Mouse (Mus musculus) kidney, adult 2 months (tissue): ENCODE measurements around the gene Gxylt2. TPM values are rescaled to one million over a fixed set of nuclear protein-coding genes. Genes with fewer than 3 reads are reported as not detected.

Experiments
- DNase-seq: peaks from one replicate; pipeline ENCODE4 v3.0.0; 2021
- H3K27ac ChIP-seq: fragments of 200-500 bp; 2 replicates; pipeline ENCODE4 v1.5.1; 2012; ENCODE audit warnings: low read depth, low read length, control low read depth, inconsistent platforms; ENCODE audit not compliant: insufficient read depth
- H3K27me3 ChIP-seq: fragments of 200-500 bp; replicated peaks from 2 replicates; pipeline ENCODE4 v1.6.1; 2012; ENCODE audit warnings: mild to moderate bottlenecking, moderate library complexity, low read length, inconsistent platforms; ENCODE audit not compliant: control insufficient read depth, insufficient read depth
- H3K36me3 ChIP-seq: fragments of 200-500 bp; 2 replicates; pipeline ENCODE4 v1.6.1; 2012; ENCODE audit warnings: mild to moderate bottlenecking, moderate library complexity, low read length, inconsistent platforms; ENCODE audit not compliant: control insufficient read depth, insufficient read depth
- H3K4me1 ChIP-seq: fragments of 200-500 bp; 2 replicates; pipeline ENCODE4 v1.6.1; 2011; ENCODE audit warnings: low read length; ENCODE audit not compliant: control insufficient read depth, insufficient read depth
- H3K4me3 ChIP-seq: fragments of 200-500 bp; 2 replicates; pipeline ENCODE4 v1.5.1; 2011; ENCODE audit warnings: mild to moderate bottlenecking, low read depth, low read length, control low read depth; ENCODE audit not compliant: insufficient read depth
- CTCF ChIP-seq: fragments of 200-500 bp; conservative IDR thresholded peaks from 2 replicates; pipeline ENCODE4 v1.5.1; 2011; ENCODE audit warnings: low read depth, mild to moderate bottlenecking, control low read depth, low read length, moderate library complexity, mixed read lengths; ENCODE audit not compliant: insufficient read depth, insufficient read length
- POLR2A ChIP-seq: fragments of 200-500 bp; IDR thresholded peaks from one replicate; pipeline ENCODE4 v1.6.1; 2011; ENCODE audit warnings: low read depth, low read length, control low read depth
- WGBS: fragments of 180-500 bp; shearing (Covaris S2); methylation state at CpG from one replicate; pipeline ENCODE4 v1.1.7; 2018; 5-methylcytosine and 5-hydroxymethylcytosine counted together
- polyA plus RNA-seq: library from polyadenylated mRNA; depleted of rRNA; stranded (reverse); fragments of >200 nt; gene quantifications from 2 replicates; pipeline ENCODE4 v1.2.3, GENCODE M21; 2012

Gene Gxylt2
- polyA plus RNA-seq, 1 experiment = 0.66 TPM

DNA sequence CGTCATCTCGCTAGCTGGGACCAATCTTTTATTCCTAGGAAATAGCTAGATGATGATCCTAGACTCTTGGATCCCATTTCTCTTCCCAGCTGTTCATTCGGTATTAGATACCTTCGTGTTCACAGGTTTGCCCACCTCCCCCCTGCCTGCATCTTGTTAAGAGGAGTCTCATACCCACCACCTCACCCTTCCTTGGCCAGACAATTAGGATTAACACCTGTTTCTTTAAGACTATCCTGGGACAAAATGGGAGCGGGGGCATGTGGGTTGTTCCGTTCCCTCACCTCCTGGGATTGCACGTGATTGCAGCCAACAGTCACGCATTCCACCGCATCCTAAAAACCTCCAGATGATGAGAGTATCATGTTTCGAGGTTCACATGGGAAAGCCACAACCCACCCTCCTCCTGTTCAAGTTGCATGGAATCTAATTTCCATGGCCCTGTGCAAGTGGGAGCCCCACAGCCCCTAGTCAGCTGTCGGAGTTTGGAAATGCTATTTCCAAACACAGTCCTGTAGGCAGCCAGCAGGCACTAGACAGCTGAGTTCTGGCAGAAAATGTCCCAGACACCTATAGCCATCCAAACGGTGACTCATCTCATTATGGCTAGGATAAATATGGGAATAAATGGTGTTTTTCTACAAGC is 28.0 kb downstream of the Gxylt2 start:
- no peak for TF ChIP-seq POLR2A
- TF ChIP-seq CTCF = no peak
- DNase-seq = no peak
- no peaks in the 10 kb centered on the region for H3K36me3 ChIP-seq
- H3K27ac ChIP-seq = no peak overlapping the region
- H3K27me3 ChIP-seq = no peaks in the 10 kb centered on the region
- H3K4me3 ChIP-seq = no peak overlapping the region
- WGBS = 32% methylated on average over 12 of the region's 12 CpGs
- no peaks in the 10 kb centered on the region for H3K4me1 ChIP-seq

- no peak for DNase-seq
- H3K4me3 ChIP-seq = no peak overlapping the region
- H3K27me3 ChIP-seq = no peaks in the 10 kb centered on the region
- WGBS = 84% methylated on average over 10 of the region's 10 CpGs
- no peaks in the 10 kb centered on the region for H3K4me1 ChIP-seq
- H3K36me3 ChIP-seq = no peaks in the 10 kb centered on the region
- H3K27ac ChIP-seq = no peak overlapping the region
- TF ChIP-seq POLR2A = no peak
- TF ChIP-seq CTCF = no peak
Measured at GRCm38 (mm10) chr6:100733218-100733617, 28.7 kb downstream of the Gxylt2 start.

GRCm38 (mm10) chr6:100734321-100734720 is 29.8 kb downstream of the Gxylt2 start:
- WGBS = 77% methylated on average over 6 of the region's 6 CpGs

GRCm38 (mm10) chr6:100758431-100759208 is 54.1 kb downstream of the Gxylt2 start:
- TF ChIP-seq CTCF = no peak
- TF ChIP-seq POLR2A = no peak
- 65% methylated on average over 4 of the region's 4 CpGs for WGBS
- DNase-seq = no peak
- no peak overlapping the region for H3K4me3 ChIP-seq
- no peaks in the 10 kb centered on the region for H3K27me3 ChIP-seq
- H3K36me3 ChIP-seq = no peaks in the 10 kb centered on the region
- no peak overlapping the region for H3K27ac ChIP-seq
- H3K4me1 ChIP-seq = no peaks in the 10 kb centered on the region

More at GRCm38 (mm10) chr6:100734321-100734720, 29.8 kb downstream of the Gxylt2 start:
- H3K27ac ChIP-seq = no peak overlapping the region
- H3K4me1 ChIP-seq = no peaks in the 10 kb centered on the region
- H3K36me3 ChIP-seq = no peaks in the 10 kb centered on the region
- peak; percentile 14 for DNase-seq
- TF ChIP-seq POLR2A = no peak
- no peak for TF ChIP-seq CTCF
- H3K27me3 ChIP-seq = no peaks in the 10 kb centered on the region
- no peak overlapping the region for H3K4me3 ChIP-seq

DNA sequence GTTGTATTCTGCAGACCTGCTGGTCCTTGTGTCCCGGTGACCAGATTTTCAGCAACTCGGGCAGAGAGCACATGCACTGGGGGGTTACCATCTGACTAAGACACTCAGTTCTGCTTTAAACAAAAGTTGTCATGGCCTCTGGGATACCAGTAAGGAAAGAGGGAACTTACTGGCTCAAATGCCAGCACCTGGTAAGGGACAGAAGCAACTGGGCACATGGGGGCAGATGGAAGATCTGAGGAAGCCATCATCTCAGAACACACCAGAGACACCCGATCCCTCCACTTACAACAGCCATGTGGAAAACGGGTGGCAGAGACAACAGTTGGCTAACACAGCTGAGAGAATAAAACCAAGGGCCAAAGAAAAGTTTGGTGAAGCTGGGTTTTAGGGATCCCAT is 63.2 kb downstream of the Gxylt2 start:
- no peak for TF ChIP-seq POLR2A
- no peak for TF ChIP-seq CTCF
- H3K36me3 ChIP-seq = no peaks in the 10 kb centered on the region
- no peaks in the 10 kb centered on the region for H3K4me1 ChIP-seq
- WGBS = 76% methylated on average over 4 of the region's 4 CpGs
- H3K4me3 ChIP-seq = no peak overlapping the region
- no peaks in the 10 kb centered on the region for H3K27me3 ChIP-seq
- H3K27ac ChIP-seq = no peak overlapping the region
- no peak for DNase-seq

- Histone ChIP-seq H3K27ac (no peak overlapping the region), H3K4me1 (no peaks in the 10 kb centered on the region), H3K36me3 (no peaks in the 10 kb centered on the region), H3K27me3 (no peaks in the 10 kb centered on the region), H3K4me3 (no peak overlapping the region)
- TF ChIP-seq POLR2A = no peak
- TF ChIP-seq CTCF = no peak
- WGBS = 82% methylated on average over 15 of the region's 15 CpGs
- DNase-seq = no peak
Measured at GRCm38 (mm10) chr6:100775923-100776505, 71.5 kb downstream of the Gxylt2 start.

DNA sequence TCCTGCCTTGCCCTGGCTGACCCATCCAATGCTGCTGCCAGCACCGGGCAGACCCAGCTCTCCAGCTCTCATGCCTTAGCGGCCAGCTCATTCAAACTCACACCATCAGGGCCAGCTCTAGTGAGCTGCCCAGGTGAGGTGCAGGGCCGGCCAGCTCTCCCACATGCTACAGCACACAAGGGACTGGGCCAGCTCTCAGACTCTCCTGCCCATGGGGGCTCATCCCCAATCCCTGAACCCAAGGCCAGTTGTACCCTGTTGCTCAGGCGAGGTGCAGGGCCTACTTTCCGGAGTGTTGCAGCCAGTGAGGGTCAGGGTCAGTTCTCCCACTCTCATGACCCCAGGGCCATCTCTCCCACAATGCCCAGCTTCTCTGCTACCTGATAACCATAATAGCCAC is 74.1 kb downstream of the Gxylt2 start:
- WGBS = 79% methylated on average over 5 of the region's 5 CpGs
- H3K27ac ChIP-seq = no peak overlapping the region

More for the DNA sequence above, 74.1 kb downstream of the Gxylt2 start:
- no peak for DNase-seq
- TF ChIP-seq POLR2A = no peak
- TF ChIP-seq CTCF = no peak
- H3K4me1 ChIP-seq = no peaks in the 10 kb centered on the region
- H3K4me3 ChIP-seq = no peak overlapping the region
- H3K27me3 ChIP-seq = no peaks in the 10 kb centered on the region
- H3K36me3 ChIP-seq = no peaks in the 10 kb centered on the region
